Mouse (Mus musculus): ENCODE measurements around the gene Ccdc22.
A peak's percentile ranks its signal among the peaks of the same experiment; 100 is the strongest.

The Ccdc22 gene

DNA sequence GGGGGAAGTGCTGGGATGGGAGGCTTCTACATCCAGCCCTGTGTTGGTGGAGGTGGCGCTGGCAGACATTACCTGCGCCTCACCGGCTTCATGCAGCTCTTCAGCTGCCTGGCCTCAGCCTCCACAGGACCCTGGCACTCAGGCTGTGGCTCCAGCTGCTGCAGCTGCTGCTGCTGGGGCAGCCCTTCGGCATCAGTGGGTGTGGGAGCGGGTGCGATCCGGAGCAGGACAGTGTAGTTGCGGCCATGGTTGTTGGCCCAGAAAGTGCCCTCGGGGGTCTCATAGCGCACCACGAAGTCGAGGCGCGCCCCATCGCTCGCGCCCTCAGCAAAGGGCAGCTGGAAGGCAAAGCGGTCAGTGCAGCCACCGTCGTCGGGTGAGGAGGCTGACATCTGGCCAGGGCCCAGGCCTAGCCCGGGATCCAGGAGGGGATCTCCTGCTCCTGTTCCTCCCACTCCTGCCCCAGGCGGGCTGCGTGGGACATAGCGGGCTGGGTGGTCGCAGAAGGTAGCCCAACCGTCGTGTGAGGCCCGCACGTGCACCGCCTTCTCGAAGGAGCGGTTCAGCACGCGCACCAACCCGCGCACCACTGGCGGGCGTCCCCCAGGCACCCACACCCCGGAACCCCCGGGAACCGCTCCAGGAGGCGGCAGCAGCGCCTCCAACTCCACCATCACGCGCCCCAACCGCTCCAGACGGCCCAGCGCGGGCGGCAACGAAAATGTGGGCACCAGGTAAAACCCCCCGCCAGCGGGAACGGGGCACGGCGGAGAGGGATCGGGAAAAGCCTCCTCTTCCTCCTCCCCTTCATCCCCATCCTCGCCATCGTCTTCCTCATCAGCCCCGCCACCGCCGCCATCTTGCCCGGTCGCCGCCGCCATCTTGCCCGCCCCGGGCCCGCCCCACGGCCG is 31.9 kb downstream of the Ccdc22 start, which contains the start of gene Foxp3:
TSS of gene Foxp3 (plus strand) at position 469 of the 911 bp plus-strand sequence.
- peak in 1 of 2 experiments; percentile 22 for DNase-seq (ENCODE audit: low spot score in 2 of 2)

DNA sequence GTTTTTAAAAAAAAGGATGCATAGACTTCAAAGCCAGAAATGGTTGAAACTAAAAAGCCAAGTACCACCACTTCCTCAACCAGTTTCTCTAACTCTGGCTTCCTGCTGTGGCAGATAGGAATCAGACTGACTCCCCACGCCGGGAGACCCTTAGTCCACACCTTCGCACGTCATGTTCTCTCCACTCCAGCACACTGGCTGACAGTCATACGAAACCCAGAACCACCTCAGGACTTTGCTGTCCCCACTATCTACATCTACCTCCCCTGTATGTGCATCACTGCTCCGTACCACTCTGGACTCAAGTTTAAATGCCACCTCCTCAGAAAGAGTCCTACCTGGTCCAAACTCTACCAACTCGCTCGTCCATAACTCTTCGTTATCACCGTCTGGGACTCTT is 32.9 kb downstream of the Ccdc22 start:
- no peak for DNase-seq (ENCODE audit: low spot score in 2 of 2)

DNA sequence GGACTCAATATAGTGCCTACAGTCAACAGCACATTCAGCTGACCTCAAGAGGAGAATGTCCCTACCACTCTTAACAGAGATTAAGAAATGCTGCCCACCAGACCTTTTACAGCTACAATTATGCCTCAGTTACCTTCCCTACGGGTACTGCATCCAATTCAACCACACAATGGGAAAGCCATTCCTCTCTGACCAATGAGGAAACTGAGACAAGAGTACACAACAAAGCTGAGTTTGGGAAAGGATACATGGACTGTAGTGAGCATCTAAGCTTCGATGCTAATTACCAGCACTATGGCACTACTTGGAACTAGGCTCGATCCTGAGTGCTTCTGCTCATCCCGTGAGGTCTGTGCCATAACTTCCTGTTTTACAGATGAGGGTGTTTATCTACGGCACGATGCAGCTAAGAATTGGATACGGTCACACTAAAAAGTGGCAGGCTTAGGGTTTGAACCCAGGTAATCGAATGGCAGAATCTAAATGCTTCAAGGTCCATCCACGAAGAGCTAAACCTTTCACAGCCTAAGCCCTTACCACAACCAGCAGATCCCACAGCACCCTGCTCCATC is 33.7 kb downstream of the Ccdc22 start:
- no peak for DNase-seq (ENCODE audit: low spot score in 2 of 2)

DNA sequence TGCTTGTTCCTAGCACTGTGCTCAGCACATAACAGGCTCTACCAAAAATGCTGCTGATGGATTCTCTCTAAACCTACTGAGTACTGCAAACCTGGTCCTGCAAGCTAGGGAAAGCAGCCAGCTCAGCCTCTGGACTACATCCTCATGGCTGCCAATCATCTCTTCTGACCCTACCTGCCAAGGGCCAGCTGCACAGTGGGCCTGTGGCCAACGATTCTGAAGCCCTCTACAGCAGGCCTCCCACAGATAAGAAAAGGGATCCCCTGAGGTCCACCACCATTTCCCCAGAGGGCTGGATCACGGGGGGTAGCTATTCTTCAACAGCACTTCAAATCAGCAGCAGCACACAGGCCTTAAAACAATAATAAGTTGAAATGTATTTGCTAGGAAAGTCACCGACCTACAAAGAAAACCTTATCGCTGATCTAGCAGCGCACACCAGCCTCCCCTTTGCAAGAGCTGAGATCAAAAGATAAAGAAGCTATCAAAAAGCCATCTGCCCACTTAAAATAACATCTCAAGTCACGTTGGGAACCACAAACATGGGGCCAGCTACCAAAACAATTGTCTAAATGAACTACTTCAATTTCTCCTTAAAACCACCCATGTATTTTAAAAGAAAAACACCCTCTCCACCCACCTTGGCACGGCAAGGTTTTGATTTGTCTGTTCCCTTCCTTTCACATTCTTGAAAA is 34.7 kb downstream of the Ccdc22 start:
- DNase-seq (ENCODE audit: low spot score in 2 of 2), result no peak

DNA sequence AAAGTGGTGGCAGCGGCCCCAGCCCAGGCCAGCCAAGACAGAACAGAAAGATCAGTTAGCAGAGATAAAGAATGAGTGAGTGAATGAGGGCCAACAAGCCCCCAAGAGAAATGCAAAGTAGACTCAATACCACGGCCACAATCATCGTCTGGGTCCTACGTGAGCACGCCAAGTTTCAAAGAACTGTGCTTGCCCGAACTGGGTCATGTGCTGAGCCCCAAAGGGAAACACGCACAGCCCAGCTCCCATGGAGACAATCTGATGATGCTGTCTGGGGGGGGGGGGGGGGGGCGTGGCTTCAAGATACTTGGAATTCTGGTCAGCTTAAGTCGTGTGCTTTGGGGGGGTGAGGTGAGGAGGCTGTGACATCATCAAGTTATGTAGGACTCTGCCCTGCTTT is 37.8 kb downstream of the Ccdc22 start:
- no peak for DNase-seq (ENCODE audit: low spot score in 2 of 2)

DNA sequence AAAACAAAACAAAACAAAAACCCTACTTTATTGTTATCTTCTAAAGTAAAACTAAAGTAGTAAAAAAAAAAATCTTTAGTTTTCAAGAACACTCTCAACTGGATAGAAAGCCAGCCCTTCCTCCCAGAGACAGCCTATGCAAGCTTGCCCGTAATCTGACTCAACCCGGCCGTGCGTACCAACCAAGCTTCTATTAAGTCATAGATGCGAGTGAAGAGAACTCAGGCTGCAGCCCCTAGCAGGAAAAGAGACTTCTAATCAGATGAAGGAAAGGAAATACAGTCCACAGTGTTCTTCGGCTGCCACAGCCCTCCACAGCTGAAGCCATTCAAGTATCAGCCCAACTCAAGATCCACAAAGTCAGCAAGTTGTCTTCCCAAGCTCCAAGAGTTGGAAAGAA is 39.0 kb downstream of the Ccdc22 start:
- DNase-seq (ENCODE audit: low spot score in 2 of 2), result no peak

DNA sequence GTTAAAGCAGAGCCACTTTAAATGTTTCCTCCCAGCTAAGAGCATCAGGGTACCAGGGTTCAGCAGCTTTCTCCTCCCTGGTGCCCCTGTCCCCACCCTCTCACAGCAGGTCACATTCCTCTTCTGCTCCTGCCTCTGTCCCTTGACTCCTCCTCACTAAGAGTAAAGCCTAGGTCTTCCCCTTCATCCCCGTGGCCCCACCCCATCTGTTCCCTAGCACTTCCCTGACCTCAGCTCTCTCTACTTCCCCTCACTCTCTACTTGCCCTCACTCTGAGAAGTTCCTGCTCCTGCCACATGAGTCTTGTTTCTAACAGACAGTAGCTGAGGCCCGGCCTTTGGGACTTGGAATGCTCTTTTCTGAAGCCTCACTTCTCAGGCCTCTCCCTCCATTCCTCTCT is 42.2 kb downstream of the Ccdc22 start:
- no peak for DNase-seq (ENCODE audit: low spot score in 2 of 2)

DNA sequence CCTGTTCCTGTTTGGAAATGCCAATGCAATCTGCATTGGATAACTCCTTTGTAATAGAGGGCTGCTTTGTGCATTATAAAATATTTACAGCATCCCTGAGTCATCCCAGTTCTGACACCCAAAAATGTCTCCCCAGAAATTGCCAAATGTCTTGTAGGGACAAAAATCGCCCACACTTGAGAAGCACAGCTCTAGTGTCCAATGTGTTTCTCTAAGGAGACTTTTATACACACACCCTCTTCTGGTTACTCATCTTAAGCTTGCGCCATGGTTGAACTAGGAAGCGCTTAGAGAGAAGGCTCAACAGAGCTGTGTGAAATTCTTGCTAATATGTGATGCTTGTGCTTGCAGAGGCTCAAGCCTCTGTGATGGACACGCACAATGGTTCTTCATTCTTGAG is 51.8 kb downstream of the Ccdc22 start:
- DNase-seq (ENCODE audit: low spot score in 2 of 2), result no peak
